Mouse (Mus musculus) CD4-positive helper T cell, adult 2 months (primary cell): ENCODE results near the gene Aplp2.

Experiments used
- DNase-seq: peaks from one replicate; pipeline ENCODE4 v3.0.0-alpha.2; 2012; ENCODE audit warnings: low read depth, missing footprints, low spot score

Gene Aplp2

DNA sequence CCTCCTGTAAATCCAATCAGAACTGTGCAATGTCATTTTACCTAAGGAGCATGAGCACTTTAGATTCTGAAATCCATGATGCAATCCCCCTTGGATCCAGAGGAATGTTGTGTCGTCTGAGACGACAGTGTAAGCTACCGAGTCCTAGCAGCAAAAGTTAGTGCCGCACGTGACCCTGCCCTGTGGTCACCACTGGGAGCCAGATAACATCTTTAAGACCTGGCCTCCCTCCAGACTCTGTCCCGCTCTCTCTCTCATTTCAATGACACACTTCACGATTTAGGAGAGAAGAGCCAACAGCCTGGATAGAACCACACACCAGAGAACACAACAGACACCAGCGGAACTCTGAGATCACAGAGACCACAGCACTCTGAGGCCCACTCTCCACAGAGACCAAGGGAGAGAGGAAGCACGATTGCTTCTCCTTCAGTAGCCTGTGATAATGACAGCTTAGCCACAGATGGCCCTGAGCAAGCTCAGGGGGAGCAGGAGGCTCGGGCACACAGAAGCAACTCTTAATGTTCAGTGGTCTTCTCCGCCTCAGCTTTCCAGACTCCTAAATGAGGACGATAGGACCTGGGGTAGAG lies 83.6 kb downstream of the Aplp2 start:
- no peak for DNase-seq

DNA sequence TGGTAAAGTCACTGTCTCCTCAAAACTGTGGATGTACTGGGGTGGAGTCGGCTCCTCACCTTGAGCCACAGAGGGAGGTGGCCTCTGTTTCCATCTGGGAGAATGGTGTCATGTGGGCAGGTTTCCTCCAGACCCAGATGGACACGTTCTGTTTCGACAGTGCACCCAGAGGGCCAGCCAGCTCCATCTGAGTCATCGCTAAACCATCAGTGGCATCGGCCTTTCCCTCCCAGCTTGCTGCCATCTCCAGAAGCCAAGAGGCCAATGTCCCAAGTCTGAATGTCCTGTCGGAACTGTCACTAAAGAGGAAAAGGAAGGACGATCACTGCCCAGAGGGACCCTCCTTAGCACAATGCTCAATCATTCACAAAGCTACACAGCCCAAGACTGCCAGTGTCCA lies 85.5 kb downstream of the Aplp2 start:
- no peak for DNase-seq

DNA sequence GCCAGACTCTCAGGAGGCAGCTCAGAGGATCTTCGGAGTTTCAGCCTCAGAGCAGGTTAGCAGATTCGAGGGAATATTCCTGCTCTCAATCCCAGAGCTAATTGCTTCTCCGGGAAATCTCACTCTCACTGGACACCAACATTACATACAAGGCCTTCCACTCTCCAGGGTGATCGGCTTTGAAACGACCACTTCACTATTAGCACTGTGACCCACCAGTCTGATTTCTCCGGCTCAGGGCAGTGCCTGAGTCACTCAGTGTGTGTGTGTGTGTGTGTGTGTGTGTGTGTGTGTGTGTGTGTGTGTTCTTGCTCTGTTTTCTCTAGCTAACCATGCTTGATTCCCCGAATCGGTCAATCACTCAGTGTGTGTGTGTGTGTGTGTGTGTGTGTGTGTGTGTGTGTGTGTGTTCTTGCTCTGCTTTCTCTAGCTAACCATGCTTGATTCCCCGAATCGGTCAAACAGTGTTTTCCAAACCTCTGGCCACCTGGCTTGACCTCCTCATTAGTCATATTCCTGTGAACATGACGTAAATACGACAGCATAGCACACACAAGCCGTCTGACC lies 89.1 kb downstream of the Aplp2 start:
- no peak for DNase-seq

DNA sequence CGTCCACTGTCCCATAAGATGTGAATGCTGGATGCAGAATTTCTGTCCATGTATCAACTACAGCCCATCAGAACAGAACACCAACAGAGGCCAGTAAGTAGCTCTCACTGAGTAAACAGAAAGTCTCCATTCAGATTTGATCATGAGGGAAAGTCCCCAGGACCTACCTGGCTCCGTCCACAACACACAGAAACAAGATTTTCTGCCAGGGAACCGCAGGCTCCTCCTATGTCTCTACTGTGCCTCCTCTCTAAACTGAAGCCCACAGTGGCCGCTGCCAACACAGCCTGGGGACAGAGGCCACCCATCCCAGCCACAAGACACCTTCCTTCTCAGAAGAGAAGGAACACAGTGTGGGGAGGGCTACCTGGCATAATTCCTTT lies 91.1 kb downstream of the Aplp2 start:
- peak; percentile 32 for DNase-seq

DNA sequence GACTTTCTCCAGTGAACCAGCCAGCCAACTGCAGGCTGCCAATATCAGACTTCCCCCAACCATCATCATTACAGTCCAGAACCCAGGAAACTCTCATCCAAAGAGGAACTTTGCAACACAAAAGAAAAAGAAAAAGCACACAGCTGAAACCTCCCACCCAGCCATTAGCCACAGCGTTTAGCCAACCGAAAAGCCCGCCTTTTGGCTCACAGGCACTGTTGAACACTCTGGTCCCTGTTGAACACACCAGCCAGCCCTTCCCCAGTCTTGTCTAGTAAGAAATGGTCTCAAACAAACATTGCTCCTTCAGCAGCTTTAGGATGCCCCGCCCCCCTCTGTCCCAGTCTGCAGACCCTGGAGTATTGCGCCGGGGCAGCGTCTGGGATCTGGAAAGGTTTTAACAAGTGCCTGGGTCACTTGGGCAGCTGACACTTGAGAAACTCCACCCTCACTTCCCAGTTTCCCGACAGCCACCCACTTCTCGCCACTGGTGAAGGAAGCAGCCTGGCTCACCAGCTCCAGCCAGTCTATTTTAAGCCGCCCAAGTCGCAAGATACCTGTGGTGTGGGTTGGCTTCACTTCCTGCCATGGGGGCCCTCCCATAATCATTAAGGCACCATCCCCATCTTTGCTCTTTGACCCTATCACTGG lies 91.6 kb downstream of the Aplp2 start:
- peak; percentile 17 for DNase-seq

DNA sequence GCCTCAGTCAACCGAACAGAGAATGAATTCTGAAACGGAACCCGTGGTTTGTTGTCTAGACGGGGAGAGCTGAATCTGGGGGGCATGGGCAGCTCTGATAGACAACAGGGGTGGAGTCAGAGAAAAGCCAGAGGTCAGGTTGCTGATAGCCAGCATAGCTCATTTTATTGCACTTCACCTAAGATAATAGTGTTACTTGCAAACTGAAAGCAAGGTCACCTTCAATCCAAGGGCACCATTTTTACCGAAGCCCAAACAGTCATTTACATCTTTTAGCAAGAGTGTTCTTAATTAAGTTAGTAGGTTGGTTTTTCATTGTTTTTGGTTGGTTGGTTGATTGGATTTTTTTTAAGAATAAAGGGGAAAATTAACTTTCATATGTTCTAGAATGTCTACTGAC lies 92.2 kb downstream of the Aplp2 start:
- no peak for DNase-seq

DNA sequence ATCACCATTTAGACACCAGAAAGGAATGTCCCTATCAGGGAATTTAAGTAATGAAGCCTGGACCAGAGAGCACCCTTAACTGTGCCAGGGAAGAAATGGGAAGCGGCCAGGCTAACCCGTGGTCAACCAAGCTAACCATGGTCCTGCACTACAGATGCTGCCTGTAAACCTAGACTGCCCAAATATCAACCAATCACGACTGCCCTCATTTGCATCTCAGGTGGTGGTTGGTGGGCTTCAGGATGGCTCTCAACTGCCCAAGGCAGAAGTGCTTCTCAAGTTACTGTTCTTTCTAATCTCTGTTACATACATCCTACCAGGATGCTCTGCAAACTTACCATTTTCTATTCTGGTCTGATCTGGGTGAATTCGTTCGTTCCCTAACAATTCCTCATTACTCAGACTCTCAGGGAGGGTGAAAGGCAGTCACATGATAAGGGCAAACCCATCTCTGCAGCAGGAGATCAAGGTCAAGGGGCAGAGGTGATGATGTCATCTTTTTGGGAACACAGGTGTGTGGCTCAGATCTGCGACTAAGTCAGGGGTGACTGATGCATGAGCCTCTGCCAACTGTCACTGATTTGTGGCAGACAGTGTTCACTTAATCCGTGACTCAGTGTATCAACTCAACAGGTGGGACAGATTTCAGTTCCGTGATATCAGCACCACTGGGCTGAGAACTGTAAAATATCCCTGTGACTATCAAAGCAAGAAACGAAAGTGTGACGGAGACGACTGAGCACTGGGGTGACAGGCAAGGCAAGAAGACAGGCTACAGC lies 92.9 kb downstream of the Aplp2 start:
- DNase-seq = no peak

DNA sequence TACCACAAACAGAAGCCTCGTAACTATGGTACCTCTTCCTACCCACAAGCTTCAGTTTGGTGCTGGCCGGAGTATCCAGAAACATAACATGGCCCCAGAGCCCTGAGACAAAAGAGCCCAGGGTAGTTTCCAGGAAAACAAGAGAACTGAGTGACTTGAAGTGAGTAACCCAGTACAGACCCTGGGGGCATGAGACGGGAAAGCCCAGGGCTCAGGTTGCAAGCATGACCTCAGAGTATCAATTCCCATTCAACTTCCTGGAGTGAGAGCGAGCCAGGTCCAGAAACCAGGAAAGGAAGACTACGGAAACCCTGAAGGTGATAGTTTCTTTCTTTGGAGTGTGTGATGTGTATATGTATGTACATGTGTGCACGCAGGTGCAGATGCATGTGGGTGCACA lies 94.1 kb downstream of the Aplp2 start:
- DNase-seq = no peak

DNA sequence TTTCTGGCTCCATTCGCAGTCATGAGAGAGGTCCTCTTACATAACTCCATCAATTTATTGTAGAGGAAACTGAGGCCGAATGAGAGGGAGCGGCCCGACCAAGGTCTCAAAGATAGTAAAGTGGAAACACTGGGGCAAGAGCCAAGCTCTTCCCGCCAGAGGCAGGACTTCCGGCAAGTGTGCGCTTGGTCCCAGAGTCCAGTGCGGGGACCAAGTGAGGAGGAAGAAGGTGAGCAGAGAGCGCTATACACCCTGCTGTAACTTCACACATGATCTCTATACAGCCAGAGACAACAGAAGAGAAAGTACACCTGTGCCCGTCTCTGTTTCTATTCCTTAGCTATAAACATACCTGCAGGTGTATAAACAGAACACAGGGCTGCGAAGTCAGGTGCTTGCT lies 94.5 kb downstream of the Aplp2 start:
- DNase-seq = no peak

DNA sequence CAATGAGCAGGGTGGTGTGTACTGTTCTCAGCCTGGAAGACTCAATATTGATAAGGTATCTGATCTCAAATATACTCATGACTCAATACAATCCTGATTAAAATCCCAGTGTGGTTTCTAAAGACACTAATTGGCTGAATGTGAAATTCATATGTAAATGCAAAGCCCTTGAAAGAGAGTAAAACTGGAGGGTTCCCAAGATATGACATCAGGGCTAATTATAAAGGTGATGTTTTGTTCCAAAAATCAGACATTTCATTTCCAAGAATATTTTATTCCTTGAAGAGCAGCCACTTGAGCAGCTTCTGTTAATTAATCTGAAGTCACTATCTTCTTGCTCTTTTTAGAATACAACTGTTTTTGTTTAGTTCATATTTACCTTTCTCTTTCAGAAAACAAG lies 96.0 kb downstream of the Aplp2 start:
- no peak for DNase-seq

DNA sequence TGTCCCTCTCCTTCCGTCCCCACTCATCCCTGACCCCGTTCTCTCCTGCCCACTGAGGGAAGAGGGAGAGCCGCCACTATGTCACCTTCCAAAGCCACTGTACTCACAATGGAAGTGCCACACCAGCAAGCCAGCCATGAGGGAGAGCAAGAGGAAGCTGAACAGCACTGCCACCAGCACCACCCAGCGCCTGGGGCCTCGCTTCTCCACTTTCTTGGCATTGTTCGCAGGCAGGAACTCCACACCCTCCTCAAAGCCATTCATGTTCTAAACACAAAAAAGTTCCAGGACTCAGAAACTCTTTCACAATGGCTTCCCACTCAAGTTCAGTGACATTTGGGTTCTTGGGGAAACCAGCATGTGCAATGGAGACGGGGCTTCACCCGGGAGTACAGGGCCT lies 103.2 kb downstream of the Aplp2 start:
- DNase-seq = no peak
